Mouse (Mus musculus) erythroid progenitor cell, adult 5-6 weeks (primary cell): ENCODE measurements around the gene Pld6. TPM values are rescaled to one million over a fixed set of nuclear protein-coding genes. Genes with fewer than 3 reads are reported as not detected.

Experiments used
- ATAC-seq: replicated peaks from 2 replicates; pipeline ENCODE4 v1.8.0; 2016; ENCODE audit warnings: moderate number of reproducible peaks, mild to moderate bottlenecking, moderate TSS enrichment, inconsistent platforms; ENCODE audit not compliant: poor library complexity, low FRiP score, severe bottlenecking
- total RNA-seq, 2 experiments: library from RNA; stranded (forward) in 1 of 2; stranded (reverse) in 1 of 2; fragments of 150-400 nt in 1 of 2; fragments of 186-747, 209-891 nt in 1 of 2; gene quantifications; 2 replicates each; pipeline versions ENCODE4 v1.2.3 to v1.2.4; 2015 to 2017; ENCODE audit warnings: low replicate concordance in 2 of 2

Gene Pld6
- not detected in 2 replicates for total RNA-seq (2015; ENCODE audit: low replicate concordance)
- total RNA-seq (2017; ENCODE audit: low replicate concordance): not detected in 2 replicates

DNA sequence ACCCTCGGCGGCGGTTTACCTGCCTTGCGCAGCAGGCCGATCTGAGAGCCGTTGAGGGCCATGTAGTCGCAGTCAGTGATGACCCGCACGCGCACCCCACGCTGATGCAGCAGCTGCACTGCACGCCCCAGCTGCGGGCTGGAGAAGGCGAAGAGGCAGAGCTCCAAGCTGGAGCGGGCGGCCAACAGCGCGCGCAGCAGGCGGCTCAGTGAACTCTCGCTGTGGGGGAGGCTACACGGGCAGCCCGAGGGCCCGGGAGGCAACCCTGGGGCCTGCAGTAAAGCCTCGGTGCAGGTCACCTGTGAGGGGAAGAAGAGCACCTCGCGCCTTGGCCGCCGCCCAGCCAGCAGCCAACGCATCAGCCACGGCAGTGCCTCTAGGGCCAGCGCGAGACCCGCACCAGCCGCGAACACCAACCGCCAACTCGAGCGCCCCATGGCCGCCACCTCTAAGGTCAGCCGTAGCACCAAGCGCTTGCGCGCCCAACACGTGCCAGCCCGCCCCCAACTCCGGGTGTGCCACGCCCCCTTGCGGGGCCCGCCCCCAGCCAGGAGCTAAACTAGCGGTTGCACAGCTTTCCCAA is at the start of gene Pld6:
Pld6 (minus strand) TSS at position 447 of the 583 bp plus-strand sequence.
- ATAC-seq: no peak

DNA sequence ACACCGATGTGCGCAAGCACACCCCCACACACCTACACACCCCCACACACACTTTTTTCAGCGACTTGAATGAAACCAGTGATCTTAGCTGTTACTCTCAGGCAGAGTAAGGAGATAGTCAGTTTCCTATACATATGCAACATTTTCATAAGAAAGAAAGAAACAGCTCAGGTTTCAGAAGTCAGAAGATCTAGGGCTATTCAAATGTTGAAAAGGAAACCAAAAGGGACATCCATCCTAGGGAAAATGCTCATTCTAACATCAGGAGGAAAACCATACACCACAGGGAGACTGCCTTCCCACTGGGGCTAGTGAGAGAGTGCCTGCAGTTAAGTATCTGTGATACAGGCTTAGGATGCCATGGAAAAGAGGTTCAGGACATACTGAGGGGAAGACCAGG is 34.2 kb upstream of the Pld6 start:
- no peak for ATAC-seq

DNA sequence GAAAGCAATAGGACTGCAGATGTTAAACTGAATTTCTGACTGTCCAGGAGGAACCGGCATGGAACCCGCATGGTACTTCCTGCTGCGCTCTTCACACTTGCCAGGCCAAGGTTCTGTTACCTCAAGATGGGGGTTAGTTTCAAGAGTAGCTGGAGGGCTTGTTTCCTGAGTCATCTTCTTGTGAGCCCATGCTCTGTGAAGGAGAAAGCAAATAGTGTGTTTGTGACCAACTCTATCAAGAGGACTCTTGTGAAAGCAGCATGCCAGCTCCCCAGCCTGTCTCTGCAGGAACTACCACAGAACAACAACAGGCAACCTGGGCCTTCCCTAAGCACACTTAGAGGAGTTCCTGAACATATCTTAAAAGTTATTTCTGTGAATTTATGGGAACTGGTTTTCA is 30.5 kb upstream of the Pld6 start:
- ATAC-seq: no peak

DNA sequence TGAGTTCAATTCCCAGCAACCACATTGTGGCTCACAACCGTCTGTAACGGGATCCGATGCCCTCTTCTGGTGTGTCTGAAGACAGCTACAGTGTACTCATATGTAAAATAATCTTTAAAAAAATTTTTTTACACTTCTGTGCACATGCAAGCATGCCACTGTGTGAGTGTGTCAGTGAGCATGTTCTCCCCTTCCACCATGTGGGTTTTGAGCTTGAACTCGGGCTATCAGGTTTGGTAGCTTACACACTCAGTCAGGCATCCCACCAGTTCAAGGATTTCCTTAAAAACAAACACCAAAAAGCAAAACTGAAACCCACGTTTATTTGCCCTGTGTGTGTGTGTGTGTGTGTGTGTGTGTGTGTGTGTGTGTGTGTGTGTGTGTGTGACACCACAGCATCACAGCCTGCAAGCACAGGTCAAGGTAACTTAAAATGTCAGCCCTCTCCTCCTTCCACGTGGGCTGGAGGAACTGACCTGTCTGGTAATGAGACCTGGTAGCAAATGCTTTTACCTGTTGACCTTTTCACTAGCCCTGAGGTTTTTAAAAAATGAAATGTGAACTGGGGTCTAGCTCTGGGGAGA is 28.1 kb upstream of the Pld6 start:
- no peak for ATAC-seq

DNA sequence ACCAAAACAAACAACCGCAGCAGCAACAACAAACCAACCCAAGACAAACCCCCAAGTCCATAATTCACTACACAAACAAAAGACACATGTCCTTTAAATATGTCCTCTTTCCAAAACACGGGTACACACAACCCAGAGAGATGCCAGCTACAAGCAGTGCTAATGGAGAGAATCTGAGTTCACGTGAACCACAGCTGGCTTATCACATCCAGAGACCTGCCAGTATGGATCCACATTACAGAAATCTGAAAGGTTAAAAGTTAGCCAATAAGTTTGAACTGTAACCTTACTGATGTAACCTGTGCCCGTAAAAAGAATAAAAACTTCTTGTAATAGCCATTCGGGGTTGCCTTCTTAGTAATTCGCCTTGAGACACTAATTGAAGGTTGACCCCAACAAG is 27.5 kb upstream of the Pld6 start:
- ATAC-seq: no peak

DNA sequence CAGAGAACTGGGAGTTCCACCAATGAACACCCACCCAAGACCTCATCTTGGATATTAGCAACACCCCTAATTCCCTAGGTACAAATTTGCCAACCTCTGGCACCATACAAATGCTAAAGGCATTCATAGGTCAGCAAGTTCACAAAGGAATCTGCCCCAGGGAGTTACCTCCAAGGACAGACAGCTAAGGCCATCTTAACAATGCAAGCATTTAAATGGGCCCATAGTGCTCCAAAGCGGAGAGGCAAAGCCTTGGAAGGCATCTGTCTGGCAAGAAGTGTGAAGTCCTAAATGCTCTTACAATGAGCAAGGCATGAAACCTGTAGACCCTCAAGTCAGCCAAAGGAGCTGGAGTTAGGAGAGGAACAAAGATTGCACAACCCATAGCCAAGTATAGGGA is 26.9 kb upstream of the Pld6 start:
- no peak for ATAC-seq

DNA sequence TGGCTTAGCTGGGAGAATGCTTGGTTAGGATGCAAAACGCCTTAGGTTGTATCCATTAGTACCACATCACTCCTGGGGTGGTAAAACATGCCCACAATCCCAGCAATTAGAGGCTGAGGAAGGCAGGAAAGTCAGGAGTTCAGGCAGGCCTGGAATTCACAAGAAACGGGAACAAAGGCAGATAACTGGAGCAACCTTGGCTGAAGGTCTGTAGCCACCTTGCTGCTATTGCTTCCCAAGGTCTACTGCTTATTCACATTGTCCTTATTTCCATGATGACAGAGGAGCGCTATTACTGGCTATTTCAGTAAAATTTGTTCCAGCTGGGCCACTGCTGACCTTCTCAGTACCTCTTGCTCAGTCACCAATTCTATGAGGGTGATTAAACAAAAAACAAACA is 25.8 kb upstream of the Pld6 start:
- no peak for ATAC-seq

DNA sequence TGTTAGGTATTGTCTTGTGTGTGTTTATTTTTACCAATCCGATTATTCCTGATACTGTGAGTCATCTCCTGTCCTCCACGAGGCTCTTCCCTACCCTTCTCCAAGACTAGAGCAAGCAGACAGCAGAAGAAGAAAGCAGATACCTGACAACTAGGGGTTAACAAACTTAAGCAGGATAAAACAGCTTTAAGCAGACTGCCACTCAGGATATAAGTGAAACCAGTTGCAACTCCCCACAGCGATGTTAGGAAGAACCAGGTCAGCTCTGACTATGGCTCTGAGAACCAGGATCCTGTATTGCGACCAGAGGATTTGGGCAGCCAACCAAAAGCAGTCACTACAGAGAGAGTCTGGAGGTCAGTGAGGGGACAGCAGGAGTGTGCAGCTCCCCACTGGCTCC is 23.8 kb upstream of the Pld6 start:
- no peak for ATAC-seq

DNA sequence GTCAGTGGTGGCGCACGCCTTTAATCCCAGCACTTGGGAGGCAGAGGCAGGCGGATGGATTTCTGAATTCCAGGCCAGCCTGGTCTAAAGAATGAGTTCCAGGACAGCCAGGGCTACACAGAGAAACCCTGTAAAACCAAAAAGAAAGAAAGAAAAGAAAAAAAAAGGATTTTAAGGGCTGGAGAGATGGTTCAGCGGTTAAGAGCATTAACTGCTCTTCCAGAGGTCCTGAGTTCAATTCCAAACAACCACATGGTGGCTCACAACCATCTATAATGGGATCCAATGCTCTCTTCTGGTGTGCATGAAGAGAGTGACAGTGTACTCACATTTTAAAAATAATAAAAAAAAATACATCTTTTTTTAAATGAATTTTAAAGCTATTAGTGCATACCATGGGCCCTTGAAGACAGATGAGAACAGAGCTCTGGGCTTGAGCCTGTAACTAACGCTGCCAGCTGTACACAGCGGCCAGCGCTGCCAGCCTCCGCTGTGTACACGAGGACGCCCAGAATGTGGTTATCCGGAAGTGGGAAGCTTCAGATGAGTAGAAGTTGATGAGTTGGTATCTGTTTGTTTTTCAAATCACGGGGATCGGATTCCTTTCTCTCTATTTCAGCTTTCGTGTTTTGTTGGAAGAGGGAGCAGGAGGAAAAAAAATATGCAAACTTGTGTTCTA is 23.2 kb upstream of the Pld6 start:
- ATAC-seq: no peak

DNA sequence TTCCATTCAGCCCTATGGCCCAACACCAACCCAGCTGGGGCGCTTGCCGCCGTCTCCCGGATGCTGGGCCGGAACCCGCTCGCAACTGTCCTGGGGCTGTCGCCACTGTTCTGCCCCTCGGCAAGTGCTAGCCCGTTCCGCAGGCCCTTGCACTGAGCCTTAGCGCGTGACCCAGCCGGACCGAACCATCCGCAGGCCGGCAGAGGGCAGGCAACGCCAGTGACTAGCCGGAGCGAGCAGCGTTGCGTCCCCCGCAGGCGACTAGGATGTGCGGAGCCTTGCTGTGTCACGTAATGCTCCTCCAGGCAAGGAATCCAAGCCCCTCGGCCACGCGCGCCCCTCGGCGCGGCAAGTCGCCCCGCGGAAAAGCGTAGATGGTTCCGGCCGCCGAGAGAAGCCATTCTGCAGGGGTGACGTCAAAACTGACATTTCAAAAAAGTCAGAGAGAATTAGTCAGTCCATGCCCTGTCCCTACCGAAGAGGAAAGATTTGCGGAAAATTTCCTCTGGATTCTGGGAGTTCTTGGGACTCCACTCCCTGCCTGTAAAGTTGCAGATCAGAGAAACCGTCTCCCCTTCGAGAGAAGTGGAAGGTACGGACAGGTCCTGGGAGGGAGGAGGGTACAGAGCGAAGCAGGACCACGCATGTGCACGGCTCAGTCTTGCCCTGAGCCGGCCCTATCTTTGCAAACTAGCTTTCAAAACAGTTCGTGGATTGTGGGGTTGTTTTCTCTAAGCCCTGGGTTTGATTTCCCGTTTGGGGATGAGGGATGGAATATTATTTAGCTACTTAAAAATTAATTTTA is 22.4 kb upstream of the Pld6 start, which contains the start of gene Flcn:
Flcn (minus strand) TSS at position 347 of the 805 bp plus-strand sequence.
- peak; percentile 90 for ATAC-seq

DNA sequence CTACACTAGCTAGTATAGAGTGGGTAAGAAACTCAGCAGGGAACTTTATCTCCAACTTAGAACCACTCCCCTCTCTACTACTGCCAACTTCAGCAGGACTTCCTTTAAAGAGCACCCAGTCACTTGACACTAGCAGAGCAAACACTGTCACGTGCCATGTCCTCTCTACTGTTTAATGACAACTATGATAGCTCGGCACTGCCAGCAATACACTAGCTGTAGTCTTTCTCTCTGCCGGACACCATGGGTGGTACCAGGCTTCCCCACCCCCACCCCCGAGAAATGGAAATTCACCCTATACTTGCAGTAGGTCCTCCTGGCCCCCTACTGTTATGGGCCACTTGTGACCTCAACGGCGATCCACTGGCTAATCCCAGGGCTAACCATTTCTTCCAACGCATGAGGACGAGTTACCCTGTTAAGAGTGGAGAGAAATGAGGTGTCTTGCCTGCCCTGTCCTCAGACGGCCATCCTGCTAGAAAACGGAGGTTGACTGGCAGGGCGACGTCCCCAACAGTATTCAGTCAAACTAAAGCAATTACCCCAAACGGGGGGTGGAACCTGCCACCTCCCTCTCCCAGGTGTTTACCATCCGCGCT is 21.7 kb upstream of the Pld6 start:
- peak; percentile 55 for ATAC-seq

DNA sequence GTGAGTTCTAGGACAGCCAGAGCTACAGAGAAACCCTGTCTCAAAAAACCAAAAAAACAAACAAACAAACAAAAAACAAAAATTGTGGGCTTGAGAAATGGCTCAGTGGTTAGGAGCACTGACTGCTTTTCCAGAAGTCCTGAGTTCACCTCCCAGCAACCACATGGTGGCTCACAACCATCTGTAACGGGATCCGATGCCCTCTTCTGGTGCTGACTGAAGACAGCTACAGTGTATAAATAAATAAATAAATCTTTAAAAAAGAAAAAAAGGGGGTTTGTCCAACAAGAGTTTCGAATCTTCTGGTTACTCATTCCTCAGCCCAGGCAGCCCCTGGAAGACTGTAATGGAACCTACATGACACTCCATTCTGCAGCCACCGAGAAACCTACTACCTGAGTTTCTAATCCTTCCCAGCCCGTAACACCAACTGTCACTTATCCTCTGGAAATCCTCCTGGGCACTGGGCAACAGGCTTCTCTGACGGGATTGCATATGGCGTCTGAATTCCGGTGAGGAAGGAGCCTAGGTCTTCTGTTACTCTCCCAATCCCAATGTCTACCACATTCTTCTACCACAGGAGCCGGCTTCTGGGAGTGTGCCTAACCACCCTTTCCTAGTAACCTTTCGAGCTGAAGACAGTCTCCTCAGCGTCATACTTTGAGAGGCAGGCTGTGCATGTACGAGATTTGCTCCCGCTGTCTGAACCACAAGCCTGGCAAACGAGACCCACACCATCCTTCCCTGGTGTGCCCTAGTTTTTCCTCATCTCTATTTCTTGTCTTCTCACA is 20.9 kb upstream of the Pld6 start:
- ATAC-seq: no peak

DNA sequence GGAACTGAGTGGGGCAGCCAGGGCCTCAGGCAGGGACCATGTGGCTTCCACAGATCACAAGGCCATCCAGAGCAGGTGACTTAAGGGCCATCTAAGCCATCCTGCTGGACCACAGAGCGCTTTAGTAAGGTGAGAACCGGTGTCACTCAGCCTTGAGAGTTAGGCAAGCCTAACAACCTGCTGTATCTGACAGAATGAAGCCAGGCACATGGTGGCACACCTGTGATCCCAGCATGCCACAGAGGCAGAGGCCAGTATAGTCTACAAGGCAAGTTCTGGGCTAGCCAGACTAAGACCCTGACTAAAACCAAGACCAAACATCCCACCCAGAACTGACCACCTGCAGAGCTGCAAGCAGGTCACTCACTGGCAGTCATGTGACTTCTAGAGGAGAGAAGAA is 18.2 kb upstream of the Pld6 start:
- no peak for ATAC-seq

DNA sequence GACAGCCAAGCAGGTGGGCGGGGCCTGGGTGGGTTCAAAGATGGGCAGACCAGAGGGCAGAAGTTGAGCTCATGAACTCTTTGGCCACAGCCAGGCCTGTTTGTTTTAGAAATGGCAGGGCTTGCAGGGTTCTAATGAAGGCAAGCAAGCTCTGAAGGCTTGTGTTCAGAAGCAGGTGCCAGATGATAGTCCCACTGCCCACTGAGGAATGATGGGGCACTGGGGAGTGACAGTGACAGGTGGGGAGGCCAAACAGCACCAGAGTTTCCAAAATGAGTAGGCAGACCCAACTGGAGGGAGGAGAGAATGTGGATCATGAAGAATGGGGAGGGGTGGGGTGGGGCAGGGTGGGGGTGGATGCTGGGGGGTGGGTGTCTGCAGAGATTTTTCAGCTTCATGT is 17.8 kb upstream of the Pld6 start:
- no peak for ATAC-seq

DNA sequence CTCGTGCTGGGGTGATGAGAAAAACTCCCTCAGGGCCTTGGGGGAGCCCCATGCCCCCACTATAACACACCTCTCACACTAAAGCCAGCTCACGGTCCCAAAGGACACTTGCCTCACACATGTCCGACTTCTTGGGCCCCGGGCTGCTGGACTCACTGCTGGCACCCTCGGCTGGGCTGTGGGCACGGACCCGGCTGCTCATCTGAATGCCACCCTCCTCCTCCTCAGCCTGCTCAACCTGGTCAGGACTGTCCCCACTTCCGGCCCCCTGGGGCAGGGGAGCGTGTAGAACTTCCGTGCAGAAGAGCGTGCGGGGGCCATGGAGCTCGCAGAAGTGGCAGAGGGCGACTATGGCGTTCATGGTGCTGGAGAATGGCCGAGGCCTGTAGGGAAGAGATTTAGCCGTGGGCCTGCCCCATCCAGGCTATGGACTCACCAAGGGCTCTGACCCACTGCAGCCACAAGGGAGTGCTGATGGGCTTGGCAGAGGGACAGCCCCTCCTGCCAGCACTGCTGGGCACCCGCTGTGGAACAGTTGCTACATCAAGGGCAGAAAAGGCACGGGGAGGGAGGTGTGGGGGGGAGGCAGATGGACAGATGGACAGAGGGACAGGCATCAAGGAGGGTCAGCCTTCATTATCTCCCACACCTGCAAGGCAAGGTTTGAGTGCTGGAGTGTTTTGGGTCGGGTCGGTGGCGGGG is 17.1 kb upstream of the Pld6 start:
- ATAC-seq: no peak

DNA sequence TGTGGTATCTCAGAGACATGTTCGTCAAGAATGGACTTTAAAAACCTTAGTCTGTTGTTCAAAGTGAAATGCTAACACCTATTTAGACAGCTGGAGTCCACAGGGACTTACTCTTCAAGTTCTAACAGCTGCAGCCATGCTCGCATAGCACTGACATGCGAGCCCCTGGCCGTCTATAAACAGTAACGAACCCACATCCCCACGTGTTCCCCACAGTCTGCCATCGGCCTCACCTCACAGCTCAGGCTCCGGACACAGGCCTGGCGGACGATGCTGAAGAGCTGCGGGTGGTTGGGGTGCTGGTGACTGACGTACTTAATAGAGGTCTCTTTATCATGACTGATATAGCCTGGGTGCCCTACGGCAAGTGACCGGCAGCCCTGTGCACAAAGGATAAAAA is 16.1 kb upstream of the Pld6 start:
- no peak for ATAC-seq

DNA sequence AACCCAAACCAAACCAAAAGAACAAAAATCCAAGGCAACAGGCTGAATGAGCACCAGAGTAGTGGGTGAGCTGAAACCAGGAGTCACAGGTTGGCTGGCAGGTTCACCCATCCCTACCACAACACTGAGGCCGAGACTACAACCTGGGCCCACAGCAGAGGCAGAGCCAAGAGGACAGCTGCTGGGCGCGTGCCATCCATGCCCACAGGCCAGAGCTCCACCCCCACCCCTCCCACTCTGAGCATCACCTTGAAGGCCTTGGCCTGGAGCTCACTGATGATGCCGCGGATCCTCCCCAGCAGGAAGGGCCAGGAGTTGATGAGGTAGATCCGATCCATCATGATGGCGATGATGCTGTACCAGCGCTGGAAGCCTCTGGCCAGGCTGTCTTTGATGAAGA is 14.4 kb upstream of the Pld6 start:
- no peak for ATAC-seq

DNA sequence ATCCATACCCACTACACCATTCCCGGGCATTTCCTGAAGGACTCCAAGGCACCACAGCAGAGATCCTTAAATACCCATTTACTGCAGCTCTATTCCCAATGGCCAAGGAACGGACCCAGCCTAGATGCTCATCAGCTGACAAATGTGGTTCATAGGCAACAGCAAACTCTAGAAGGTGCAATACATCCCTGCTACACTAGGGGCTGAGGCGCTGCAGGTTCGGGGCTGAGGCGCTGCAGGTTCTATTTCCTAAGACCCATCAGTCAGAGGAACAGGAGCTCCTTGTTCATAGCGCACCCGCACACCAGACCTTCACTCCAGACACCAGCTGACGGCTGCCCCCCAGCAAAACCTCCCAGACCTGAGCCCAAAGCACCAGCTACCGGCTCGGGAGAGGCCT is 13.0 kb upstream of the Pld6 start:
- no peak for ATAC-seq

DNA sequence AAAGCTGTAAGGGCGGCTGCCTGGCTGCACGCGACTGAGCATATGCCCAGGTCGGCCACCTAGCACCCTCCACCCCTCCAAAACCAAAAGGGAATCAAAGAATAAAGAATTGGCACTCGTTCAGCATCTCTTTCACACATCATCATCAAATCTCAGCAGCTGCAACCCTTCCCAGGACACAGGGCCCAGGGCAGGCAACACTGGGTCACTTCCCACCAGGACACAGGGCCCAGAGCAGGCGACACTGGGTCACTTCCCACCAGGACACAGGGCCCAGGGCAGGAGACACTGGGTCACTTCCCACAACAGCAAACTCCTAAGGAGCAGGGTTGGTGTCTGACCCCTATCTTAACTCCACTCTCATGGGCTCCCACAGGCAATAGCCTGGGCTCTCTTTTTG is 5.9 kb upstream of the Pld6 start:
- no peak for ATAC-seq
